Comparison of ENCODE assay signal across 19 mouse cellular contexts in genomic region chr13:58928668-58929436, GRCm38 (mm10).
DNase-seq lines count a peak whose midpoint lies in the region; ATAC-seq and TF ChIP-seq lines count a peak whose summit lies in the region.
"Had no signal": no experiment of that assay in that cellular context is flagged by ENCODE, and none has a peak within 500 bp of the region (broad histone marks: within the 10 kb centered on the region; RNA-seq: fewer than 3 reads in every experiment).

No protein-coding gene starts in this region.

- H3K9ac ChIP-seq in hindbrain, embryonic 11.5 days (ENCODE audit: low read depth, low read length), result no peak overlapping the region
- no peak overlapping the region for H3K9ac ChIP-seq in forebrain, embryonic 13.5 days
- H3K9ac ChIP-seq in hindbrain, postnatal 0 days (replicated peaks; ENCODE audit: low read length), result no peak overlapping the region
- H3K9ac ChIP-seq: limb, embryonic 15.5 days; stomach, embryonic 15.5 days had no signal

- no peak for ATAC-seq in hindbrain, embryonic 11.5 days (ENCODE audit: low FRiP score)
- peak; percentile 48; the same call in 1 of the 2 replicates for ATAC-seq in forebrain, embryonic 13.5 days
- 0 out of 2 replicates have a peak, but pooled peaks have one; percentile 43 for ATAC-seq in hindbrain, postnatal 0 days
- no peak for ATAC-seq in CD4-positive, CD25-positive, alpha-beta regulatory T cell, adult 4 months

- no peak overlapping the region for H3K4me3 ChIP-seq in hindbrain, embryonic 10.5 days
- no peak overlapping the region for H3K4me3 ChIP-seq in hindbrain, embryonic 11.5 days (ENCODE audit: low read depth, low read length)
- H3K4me3 ChIP-seq in forebrain, embryonic 13.5 days, result no peak overlapping the region
- H3K4me3 ChIP-seq in hindbrain, postnatal 0 days (ENCODE audit: low read length), result no peak overlapping the region
- H3K4me3 ChIP-seq: limb, embryonic 15.5 days; stomach, embryonic 15.5 days had no signal

- H3K27ac ChIP-seq in hindbrain, embryonic 10.5 days, result peak overlapping the region; percentile 23; the same call in 1 of the 2 replicates
- H3K27ac ChIP-seq in hindbrain, embryonic 11.5 days (ENCODE audit: low read depth, low read length), result no peak overlapping the region
- no peak overlapping the region; the same call in 1 of the 2 replicates for H3K27ac ChIP-seq in forebrain, embryonic 13.5 days
- H3K27ac ChIP-seq in hindbrain, postnatal 0 days, result peak overlapping the region; percentile 52; the same call in 1 of the 2 replicates
- H3K27ac ChIP-seq: limb, embryonic 15.5 days; macrophage; stomach, embryonic 15.5 days had no signal

- H3K36me3 ChIP-seq in hindbrain, embryonic 10.5 days, result no peaks in the 10 kb centered on the region
- no peaks in the 10 kb centered on the region for H3K36me3 ChIP-seq in hindbrain, embryonic 11.5 days (ENCODE audit: control insufficient read depth, insufficient read depth, low read length)
- H3K36me3 ChIP-seq in forebrain, embryonic 13.5 days (ENCODE audit: poor library complexity, severe bottlenecking), result no peaks in the 10 kb centered on the region
- no peaks in the 10 kb centered on the region for H3K36me3 ChIP-seq in hindbrain, postnatal 0 days (ENCODE audit: insufficient read depth, low read length)
- H3K36me3 ChIP-seq: G1E; limb, embryonic 15.5 days; stomach, embryonic 15.5 days had no signal

- H3K4me1 ChIP-seq in hindbrain, embryonic 10.5 days (replicated peaks), result peaks cover 24% of the 10 kb centered on the region
- H3K4me1 ChIP-seq in hindbrain, embryonic 11.5 days (replicated peaks; ENCODE audit: control insufficient read depth, insufficient read depth, low read length), result peaks cover 5% of the 10 kb centered on the region; the same call in 1 of the 2 replicates
- H3K4me1 ChIP-seq in forebrain, embryonic 13.5 days, result peaks cover 46% of the 10 kb centered on the region
- H3K4me1 ChIP-seq in hindbrain, postnatal 0 days (ENCODE audit: insufficient read depth, low read length), result peaks cover 4% of the 10 kb centered on the region
- H3K4me1 ChIP-seq: limb, embryonic 15.5 days had no signal

- no peak overlapping the region for H3K4me2 ChIP-seq in hindbrain, embryonic 11.5 days (replicated peaks; ENCODE audit: low read depth, low read length)
- no peak overlapping the region for H3K4me2 ChIP-seq in forebrain, embryonic 13.5 days
- H3K4me2 ChIP-seq in hindbrain, postnatal 0 days (ENCODE audit: low read depth, low read length), result no peak overlapping the region
- H3K4me2 ChIP-seq: heart, embryonic 11.5 days; limb, embryonic 15.5 days; stomach, embryonic 15.5 days had no signal

- TF ChIP-seq CTCF in hindbrain, postnatal 0 days (IDR thresholded peaks at IDR 0.05; ENCODE audit: low read depth), result no peak

- H3K27me3 ChIP-seq in hindbrain, embryonic 10.5 days (ENCODE audit: insufficient read depth, poor library complexity, severe bottlenecking), result no peaks in the 10 kb centered on the region
- H3K27me3 ChIP-seq in hindbrain, embryonic 11.5 days (ENCODE audit: control insufficient read depth, insufficient read depth, low read length), result no peaks in the 10 kb centered on the region
- H3K27me3 ChIP-seq in forebrain, embryonic 13.5 days, result no peaks in the 10 kb centered on the region; the same call in 1 of the 2 replicates
- no peaks in the 10 kb centered on the region for H3K27me3 ChIP-seq in hindbrain, postnatal 0 days (ENCODE audit: insufficient read depth, low read length)
- H3K27me3 ChIP-seq: limb, embryonic 15.5 days; stomach, embryonic 15.5 days had no signal

- DNase-seq in hindbrain, embryonic 10.5 days (ENCODE audit: low spot score), result no peak
- no peak for DNase-seq in hindbrain, embryonic 11.5 days (ENCODE audit: low spot score)
- DNase-seq in Muller cell, postnatal 12 days (ENCODE audit: inconsistent ontology term), result peak; percentile 16
- DNase-seq in hindbrain, postnatal 0 days (ENCODE audit: low spot score), result peak; percentile 63
- DNase-seq in adrenal gland, adult (ENCODE audit: inconsistent age in 2 of 2, low spot score in 1 of 2), result no peak
- DNase-seq: cerebellum, adult 2 months; gastrocnemius, postnatal 10 days; heart, postnatal 36 days; kidney, adult 18-20 months; kidney, postnatal 36 days; lung, adult 18-20 months; thymus, postnatal 36 days had no signal

- WGBS in hindbrain, embryonic 10.5 days, result 77% methylated on average over 15 of the region's 15 CpGs
- 67% methylated on average over 15 of the region's 15 CpGs for WGBS in hindbrain, embryonic 11.5 days
- WGBS in forebrain, embryonic 13.5 days, result 54% methylated on average over 15 of the region's 15 CpGs
- WGBS in hindbrain, postnatal 0 days, result 57% methylated on average over 15 of the region's 15 CpGs

- H3K9me3 ChIP-seq in hindbrain, embryonic 10.5 days, result no peaks in the 10 kb centered on the region
- no peaks in the 10 kb centered on the region for H3K9me3 ChIP-seq in hindbrain, embryonic 11.5 days (ENCODE audit: control insufficient read depth, low read length)
- H3K9me3 ChIP-seq in forebrain, embryonic 13.5 days (replicated peaks), result no peaks in the 10 kb centered on the region
- no peaks in the 10 kb centered on the region for H3K9me3 ChIP-seq in hindbrain, postnatal 0 days (ENCODE audit: low read length)
- H3K9me3 ChIP-seq: limb, embryonic 15.5 days; stomach, embryonic 15.5 days had no signal

Comparison
In these comparisons a context has a peak if more than half of its experiments do, and no peak if none do; other contexts are left out.
1. DNase-seq: peak in Muller cell, postnatal 12 days (single experiment) and hindbrain, postnatal 0 days (single experiment); none in hindbrain, embryonic 10.5 days (single experiment), hindbrain, embryonic 11.5 days (single experiment) and adrenal gland, adult (0 of 2).
2. H3K27ac ChIP-seq: peak in hindbrain, embryonic 10.5 days (single experiment) and hindbrain, postnatal 0 days (single experiment); none in hindbrain, embryonic 11.5 days (single experiment) and forebrain, embryonic 13.5 days (single experiment).
3. ATAC-seq: peak in forebrain, embryonic 13.5 days (single experiment) and hindbrain, postnatal 0 days (single experiment); none in hindbrain, embryonic 11.5 days (single experiment) and CD4-positive, CD25-positive, alpha-beta regulatory T cell, adult 4 months (single experiment).